Mouse (Mus musculus) adrenal gland, adult (tissue): ENCODE measurements around the gene 1110051M20Rik.

Experiments used
- DNase-seq, 2 experiments: peaks; one replicate each; pipeline ENCODE4 v3.0.0; 2022 to 2023; ENCODE audit warnings: low spot score in 1 of 2; ENCODE audit not compliant: inconsistent age in 2 of 2

The 1110051M20Rik gene

GRCm38 (mm10) chr2:91351841-91352240 is 92.7 kb downstream of the 1110051M20Rik start:
- no peak for DNase-seq

- DNase-seq, result no peak
Observed at GRCm38 (mm10) chr2:91349974-91350457, 94.5 kb downstream of the 1110051M20Rik start.

- no peak for DNase-seq
Observed at GRCm38 (mm10) chr2:91348936-91349335, 95.6 kb downstream of the 1110051M20Rik start.

DNA sequence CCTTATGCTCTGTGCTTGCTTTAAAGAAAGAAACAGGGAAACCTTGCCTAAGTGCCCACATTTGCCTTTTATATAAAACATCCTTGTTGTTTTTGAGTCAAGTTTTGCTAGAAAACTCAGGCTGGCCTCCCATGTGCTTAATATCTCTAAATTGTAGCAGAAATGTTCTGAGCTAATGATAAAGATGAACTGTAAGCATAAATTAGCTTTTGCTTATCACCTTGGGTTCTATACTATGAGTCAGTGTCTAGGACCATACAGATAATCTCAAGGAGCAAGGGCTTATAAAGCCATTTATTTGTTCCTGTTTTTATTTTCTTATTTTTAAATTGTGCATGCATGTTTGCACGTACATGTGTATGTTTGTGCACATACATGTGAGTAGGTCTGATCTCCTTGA is 98.9 kb downstream of the 1110051M20Rik start:
- no peak for DNase-seq

DNA sequence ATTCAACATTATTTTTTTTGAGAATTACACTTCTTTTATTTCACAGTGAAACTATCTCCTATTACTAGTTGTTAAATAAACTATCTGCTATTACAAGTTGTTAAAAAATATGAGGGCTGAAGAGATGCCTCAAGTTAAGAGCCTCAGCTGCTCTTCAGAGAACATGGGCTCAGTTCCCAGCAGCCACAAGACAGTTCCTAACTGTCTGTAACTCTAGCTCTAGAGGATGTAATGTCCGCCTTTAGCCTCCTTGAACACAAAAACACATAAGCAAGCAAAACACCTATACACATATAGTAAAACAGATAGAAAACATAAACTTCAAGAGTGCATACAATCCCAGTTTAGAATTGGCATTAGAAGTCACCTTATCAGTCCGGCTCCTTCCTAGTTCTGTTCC is 104.9 kb downstream of the 1110051M20Rik start:
- no peak for DNase-seq

DNA sequence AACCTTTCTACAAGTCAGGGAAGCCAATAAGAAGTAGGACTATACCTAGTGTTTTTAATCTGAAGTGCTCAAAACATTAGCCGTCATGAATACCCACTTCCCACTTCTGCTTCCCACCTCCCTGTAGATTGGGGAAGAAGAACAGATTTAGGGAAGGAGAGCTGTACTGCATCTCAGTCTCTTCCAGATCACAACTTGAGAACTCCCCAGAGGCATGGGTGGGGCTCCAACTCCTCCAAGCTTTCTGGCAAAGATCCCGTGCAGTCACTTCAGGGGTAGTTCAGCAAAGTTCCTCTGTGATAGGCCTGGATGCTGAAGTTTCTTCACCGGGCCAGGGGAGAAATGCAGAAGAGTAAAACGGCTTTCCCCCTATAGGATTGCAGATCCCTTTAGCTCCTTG is 109.4 kb downstream of the 1110051M20Rik start:
- DNase-seq, result peak in 1 of 2 experiments; percentile 51

DNA sequence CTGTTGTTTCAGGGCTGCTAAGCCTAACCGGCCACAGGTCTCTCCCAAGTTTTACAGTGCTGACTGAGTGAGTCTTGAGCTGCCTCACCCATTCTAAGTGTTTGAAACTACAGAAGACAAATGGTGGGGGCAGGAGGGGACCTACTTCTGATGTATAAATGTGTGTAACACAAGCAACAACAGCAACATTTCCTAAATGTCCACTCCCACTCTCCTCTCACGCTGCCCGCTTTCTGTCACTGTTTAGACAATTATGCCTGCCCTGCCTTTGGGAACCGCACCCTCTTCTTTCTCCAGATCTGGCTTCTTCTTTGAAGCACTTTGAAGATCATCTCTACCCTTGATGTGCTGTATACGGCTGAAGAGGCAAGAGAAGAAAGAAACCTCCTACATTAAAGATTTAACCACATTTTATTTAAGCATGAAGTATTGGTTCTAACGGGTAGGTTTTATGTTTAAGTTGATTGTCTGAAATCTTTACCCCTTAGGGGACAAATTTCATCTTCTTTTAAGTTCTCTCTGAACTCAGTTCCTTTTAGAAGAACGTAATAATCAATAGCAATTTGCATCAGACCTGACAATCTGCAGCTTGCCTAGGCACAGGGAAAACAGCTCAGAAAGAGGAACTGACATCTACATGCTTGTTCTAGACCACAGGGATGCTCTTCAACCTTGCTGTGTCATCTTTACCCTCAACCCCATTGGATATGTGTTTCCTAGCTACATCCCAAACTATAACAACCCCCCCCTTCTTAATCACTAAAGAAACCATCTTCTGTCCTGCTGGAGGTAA is 113.3 kb downstream of the 1110051M20Rik start:
- no peak for DNase-seq

- DNase-seq, result no peak
Observed at GRCm38 (mm10) chr2:91329996-91330738, 114.3 kb downstream of the 1110051M20Rik start.

DNA sequence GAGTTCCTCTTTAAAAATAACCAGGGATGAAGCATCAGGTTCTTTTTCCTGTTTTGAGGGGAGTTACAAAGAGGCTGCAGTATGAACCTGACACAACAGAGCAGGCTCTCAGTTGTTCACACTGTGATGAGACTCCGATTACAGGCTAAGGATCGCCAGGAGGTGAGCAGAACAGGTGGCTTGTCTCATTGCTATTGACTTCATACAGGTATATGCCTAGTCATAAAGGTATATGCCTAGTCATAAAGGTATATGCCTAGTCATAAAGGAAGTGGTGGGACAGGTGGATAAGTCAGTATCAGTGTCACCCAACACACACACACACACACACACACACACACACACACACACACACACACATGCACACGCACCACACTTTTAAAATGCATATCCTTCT is 115.8 kb downstream of the 1110051M20Rik start:
- no peak for DNase-seq

- no peak for DNase-seq
Observed at GRCm38 (mm10) chr2:91327968-91328728, 116.4 kb downstream of the 1110051M20Rik start.

DNA sequence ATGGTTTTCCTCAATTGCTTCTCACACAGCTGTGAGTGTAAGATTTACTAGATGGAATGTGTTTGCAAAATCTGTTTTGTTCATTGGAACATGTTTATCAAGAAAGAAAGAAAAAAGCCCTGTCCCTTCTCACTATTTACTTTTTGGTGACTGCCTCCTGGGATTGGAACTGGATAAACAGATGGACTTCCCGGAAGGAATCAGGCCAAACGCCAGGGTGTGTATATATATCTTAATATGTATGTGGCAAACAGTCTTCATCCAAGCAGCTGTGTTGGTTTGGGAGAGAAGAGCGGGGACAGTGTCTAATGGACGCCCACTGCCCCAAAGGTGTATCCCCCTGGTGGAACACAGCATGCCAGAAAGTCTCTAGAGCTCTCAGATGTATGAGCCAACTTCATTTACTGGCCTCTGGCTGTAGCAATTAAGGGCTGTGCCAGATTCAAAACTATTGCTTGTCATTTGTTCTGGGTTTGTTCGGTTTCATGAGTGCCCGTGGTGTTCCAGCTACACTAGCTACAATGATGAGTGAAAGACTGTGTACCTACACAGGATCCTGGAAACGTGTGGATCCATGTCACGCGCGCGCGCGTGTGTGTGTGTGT is 117.7 kb downstream of the 1110051M20Rik start:
- DNase-seq, result no peak

DNA sequence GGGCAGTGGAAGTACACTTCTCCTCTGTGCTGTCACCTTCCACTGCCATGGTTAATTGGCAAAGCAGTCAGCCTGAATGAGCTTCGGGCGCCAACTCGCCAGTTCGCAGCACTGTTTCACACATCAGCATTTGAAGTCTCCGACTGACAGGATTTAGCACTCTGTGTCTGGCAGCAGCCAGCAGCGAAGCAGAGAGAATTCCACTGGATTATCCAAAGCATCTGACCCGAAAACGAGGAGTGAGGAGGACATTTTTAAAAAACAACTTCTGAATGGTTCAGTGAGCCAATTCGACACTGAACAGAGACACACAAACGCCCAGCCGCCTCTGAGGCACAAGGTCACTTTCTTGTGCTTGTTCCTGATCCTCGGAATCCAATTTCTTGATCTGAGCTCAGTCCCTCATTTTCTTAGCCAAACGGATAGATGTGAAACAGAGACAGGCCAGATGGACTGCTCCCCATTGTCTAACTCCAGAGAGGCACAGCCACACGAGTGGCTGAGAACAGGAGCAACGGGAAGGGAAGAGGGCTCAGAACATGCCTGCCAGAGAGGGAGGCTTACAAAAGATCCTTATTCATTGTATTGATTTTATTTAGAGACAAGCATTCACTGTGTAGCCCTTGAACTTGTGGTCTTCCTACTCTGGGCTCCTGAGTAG is 119.6 kb downstream of the 1110051M20Rik start:
- DNase-seq, result no peak

GRCm38 (mm10) chr2:91324346-91324745 is 120.2 kb downstream of the 1110051M20Rik start:
- DNase-seq, result no peak

- no peak for DNase-seq
Observed at GRCm38 (mm10) chr2:91322490-91322889, 122.0 kb downstream of the 1110051M20Rik start.

GRCm38 (mm10) chr2:91321923-91322322 is 122.6 kb downstream of the 1110051M20Rik start:
- DNase-seq, result no peak

DNA sequence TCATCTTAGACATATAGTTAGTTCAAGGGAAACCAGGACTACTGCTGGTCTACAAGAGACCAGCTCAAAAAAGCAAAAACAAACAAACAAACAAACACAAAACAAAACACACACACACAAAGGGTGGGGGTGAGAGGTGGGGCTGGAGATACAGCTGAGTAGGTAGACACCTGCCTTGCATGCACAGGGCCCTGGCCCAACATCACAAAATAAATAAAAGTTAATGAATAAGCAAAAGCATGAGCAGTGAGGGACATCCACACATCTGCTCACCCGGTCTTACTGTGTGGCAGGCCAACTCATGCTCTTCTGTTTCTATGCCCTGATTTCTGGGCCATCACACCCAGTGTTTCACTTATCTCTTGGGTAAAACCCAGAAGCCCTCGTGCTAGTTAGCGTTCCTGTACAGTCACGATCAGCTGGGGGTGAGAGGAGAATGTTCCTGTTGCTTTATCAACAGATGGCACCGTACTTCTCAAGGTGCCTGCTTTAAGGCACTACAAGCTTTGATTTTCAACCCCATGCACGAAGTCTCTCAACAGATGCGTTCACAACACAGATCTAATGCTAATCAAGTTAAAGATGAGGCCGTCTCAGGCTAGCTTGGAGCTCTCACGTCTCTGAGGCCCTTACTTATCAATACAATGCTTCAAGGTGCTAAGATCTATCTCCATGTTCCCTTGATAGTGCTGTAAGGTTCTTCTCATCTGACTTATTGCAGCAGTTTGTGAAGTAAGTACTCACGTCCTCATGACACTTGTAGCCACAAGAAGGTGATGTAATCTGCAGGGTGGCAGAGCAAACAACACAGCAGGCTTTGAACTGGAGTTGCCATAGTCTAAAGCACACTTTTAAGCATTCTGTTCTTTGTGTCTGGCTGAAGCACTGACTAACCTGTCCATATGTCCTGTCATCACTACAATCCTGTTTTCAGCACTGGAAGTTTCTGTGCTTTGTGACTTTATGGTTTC is 123.7 kb downstream of the 1110051M20Rik start:
- DNase-seq, result no peak

DNA sequence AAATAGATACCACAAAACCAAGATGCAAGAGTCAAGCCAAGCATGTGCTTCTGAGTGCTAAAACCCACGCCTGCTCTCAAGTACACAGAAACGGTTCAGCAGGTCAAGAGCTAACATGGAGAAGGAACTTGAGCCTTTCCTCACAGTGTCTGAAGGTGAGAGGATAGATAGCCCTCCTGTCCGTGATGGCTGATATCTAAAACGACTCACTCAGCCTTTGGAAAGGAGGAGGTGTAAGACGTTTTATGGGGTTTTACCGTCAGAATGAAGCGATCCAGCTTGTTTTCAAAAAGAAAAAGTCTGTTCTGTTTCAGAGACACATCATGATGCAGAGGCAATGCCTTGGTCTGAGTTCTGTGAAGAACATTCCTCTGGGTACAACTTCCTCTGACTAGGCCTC is 130.3 kb downstream of the 1110051M20Rik start:
- no peak for DNase-seq

- peak; percentile 68 to 83 for DNase-seq
Observed at GRCm38 (mm10) chr2:91312578-91313311, 131.8 kb downstream of the 1110051M20Rik start.

DNA sequence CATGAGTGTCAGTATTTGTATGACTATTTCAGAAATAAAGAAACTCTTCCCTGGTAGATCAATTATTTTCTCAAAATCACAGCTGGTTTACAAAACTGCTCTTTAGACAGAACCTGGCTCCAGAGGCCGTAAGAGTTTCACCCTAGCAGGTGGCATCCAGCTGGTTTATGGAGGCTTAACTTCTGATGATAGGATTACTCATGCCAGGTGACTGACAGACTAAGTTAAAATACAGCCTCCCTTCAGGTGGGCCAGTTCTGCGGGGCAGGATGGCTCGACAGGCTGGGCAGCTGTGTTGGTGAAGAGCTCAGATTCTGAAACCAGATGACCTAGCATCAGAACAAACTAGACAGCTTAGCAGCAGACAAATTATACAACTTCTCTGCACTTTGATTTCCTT is 135.0 kb downstream of the 1110051M20Rik start:
- DNase-seq, result no peak
